Mouse (Mus musculus): Measurements from ENCODE around the gene Epb41l4b. TPM values are rescaled to one million over a fixed set of nuclear protein-coding genes. Genes with fewer than 3 reads are reported as not detected.

Gene Epb41l4b
- polyA plus RNA-seq, 1 experiment from 2014 or later = 2.3 TPM

DNA sequence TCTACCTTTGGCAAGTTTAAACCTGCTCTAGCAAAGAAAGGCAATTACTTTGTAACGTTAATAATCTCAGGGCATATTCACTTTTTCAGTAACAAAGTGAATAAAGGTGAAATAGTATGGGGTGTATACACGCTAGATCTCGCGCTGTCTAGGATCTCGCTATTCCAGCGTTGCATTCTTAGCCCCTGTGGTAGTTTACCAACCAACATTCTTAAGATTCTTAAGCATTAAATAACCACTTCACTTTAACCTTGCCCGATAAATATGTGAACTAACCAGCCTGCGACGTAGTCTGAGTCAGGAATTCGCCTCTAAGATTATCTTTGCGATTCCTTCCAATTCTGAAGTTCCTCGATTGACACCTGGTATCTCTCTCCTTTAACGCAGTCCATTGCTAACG, 197.1 kb downstream of the Epb41l4b start:
- H3K27ac ChIP-seq = no peak overlapping the region
- WGBS = under 1% methylated on average over 14 of the region's 14 CpGs

GRCm38 (mm10) chr4:56944286-56944685, 199.0 kb downstream of the Epb41l4b start:
- Histone ChIP-seq H3K4me3 (replicated peaks) (no peak overlapping the region), H3K4me1 (replicated peaks) (peaks cover 44% of the 10 kb centered on the region), H3K27ac (no peak overlapping the region), H3K9me3 (no peaks in the 10 kb centered on the region), H3K36me3 (no peaks in the 10 kb centered on the region), H3K9ac (replicated peaks) (no peak overlapping the region), H3K4me2 (replicated peaks) (no peak overlapping the region), H3K27me3 (peaks cover 3% of the 10 kb centered on the region; the same call in 1 of the 2 replicates)
- ATAC-seq = no peak
- WGBS = 53% methylated on average over 4 of the region's 4 CpGs

More for the DNA sequence above, 197.1 kb downstream of the Epb41l4b start:
- H3K36me3 ChIP-seq = no peaks in the 10 kb centered on the region
- H3K4me3 ChIP-seq (replicated peaks) = peak overlapping the region; percentile 83
- peak overlapping the region; percentile 90 for H3K4me2 ChIP-seq (replicated peaks)
- H3K9me3 ChIP-seq = no peaks in the 10 kb centered on the region
- H3K4me1 ChIP-seq (replicated peaks) = peaks cover 44% of the 10 kb centered on the region
- no peak for ATAC-seq
- peaks cover 3% of the 10 kb centered on the region; the same call in 1 of the 2 replicates for H3K27me3 ChIP-seq
- H3K9ac ChIP-seq (replicated peaks) = peak overlapping the region; percentile 83

DNA sequence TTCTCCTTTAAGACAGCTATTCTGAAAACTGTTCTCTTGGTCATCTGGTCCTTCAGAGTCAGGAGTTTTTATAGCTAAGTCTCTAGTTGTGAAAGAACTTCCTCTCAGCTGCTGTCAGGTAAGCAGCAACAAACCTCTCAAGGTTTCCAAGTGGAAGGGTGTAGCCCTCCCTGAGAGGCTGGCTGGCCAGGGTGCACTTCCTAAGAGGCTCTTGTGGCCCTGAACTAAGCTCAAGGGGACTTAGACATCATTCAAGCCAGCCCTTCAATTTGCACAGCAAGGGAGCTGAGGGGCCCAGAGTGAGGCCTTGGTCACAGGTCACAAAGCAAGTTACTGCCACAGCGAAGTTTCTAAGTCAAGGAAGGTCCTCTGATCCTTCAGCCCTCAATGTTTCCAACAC, 200.0 kb downstream of the Epb41l4b start:
- 21% methylated on average over 1 of the region's 1 CpGs for WGBS
- H3K4me3 ChIP-seq (replicated peaks) = no peak overlapping the region
- H3K27me3 ChIP-seq = no peaks in the 10 kb centered on the region
- ATAC-seq = no peak
- no peaks in the 10 kb centered on the region for H3K9me3 ChIP-seq
- H3K9ac ChIP-seq (replicated peaks) = no peak overlapping the region
- H3K27ac ChIP-seq = no peak overlapping the region
- peaks cover 44% of the 10 kb centered on the region for H3K4me1 ChIP-seq (replicated peaks)
- H3K4me2 ChIP-seq (replicated peaks) = no peak overlapping the region
- no peaks in the 10 kb centered on the region for H3K36me3 ChIP-seq

DNA sequence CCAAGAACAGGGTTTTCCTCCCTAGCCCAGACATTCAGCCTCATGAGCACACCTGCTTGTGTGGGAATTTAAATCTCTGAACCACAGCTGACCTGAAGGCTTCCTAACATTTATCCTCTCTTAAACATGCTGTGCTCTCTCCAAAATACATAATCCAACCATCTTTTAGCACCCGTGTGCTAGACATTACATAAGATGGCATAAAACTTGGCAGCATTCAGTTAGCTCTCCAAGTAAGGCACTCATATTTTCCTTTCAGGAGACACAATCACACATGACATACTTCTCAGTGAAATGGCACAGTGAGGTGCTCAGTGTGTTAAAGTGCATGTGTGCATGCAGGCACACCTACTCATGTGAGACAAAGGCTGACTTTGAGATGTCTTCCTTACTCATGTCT, 200.7 kb downstream of the Epb41l4b start:
- Histone ChIP-seq H3K4me2 (replicated peaks) (no peak overlapping the region), H3K9me3 (no peaks in the 10 kb centered on the region), H3K36me3 (no peaks in the 10 kb centered on the region), H3K27ac (no peak overlapping the region), H3K27me3 (no peaks in the 10 kb centered on the region), H3K9ac (replicated peaks) (no peak overlapping the region), H3K4me3 (replicated peaks) (no peak overlapping the region), H3K4me1 (replicated peaks) (peaks cover 44% of the 10 kb centered on the region)
- WGBS = 74% methylated on average over 1 of the region's 1 CpGs
- ATAC-seq = no peak

Other genes starting within 250 kb of the Epb41l4b start
- gene Tmem245, start 196.0 kb downstream of the Epb41l4b start, polyA plus RNA-seq (2015; fragmentation: Nextera tagmentation; extraction: Ambion mirVana) = 7.0 and 7.2 TPM in 2 replicates
- gene Frrs1l, start 153.0 kb downstream of the Epb41l4b start, polyA plus RNA-seq (2015; fragmentation: Nextera tagmentation; extraction: Ambion mirVana) = 10.9 and 12.0 TPM in 2 replicates
- gene Ptpn3, start 158.4 kb upstream of the Epb41l4b start, polyA plus RNA-seq (2015; fragmentation: Nextera tagmentation; extraction: Ambion mirVana) = 1.5 and 1.6 TPM in 2 replicates